Mouse (Mus musculus) frontal cortex, adult 2 months (tissue): Measurements from ENCODE around the gene Tmem143. TPM values are rescaled to one million over a fixed set of nuclear protein-coding genes. Genes with fewer than 3 reads are reported as not detected.
"Not testable (repeated sequence)": the region's sequence is repeated elsewhere in the genome, so short reads cannot be mapped to it uniquely, and the experiment has no call there.

Source experiments
- DNase-seq, 2 experiments: peaks; one replicate each; pipeline ENCODE4 v3.0.0; 2022; ENCODE audit warnings: low spot score in 1 of 2; ENCODE audit errors: extremely low spot score in 1 of 2
- polyA plus RNA-seq: library from polyadenylated mRNA; depleted of rRNA; stranded (reverse); fragments of >200 nt; gene quantifications from 2 replicates; pipeline ENCODE4 v1.2.3, GENCODE M21; 2012; rRNA removed

The Tmem143 gene
- polyA plus RNA-seq, 1 experiment: 32.5 TPM

DNA sequence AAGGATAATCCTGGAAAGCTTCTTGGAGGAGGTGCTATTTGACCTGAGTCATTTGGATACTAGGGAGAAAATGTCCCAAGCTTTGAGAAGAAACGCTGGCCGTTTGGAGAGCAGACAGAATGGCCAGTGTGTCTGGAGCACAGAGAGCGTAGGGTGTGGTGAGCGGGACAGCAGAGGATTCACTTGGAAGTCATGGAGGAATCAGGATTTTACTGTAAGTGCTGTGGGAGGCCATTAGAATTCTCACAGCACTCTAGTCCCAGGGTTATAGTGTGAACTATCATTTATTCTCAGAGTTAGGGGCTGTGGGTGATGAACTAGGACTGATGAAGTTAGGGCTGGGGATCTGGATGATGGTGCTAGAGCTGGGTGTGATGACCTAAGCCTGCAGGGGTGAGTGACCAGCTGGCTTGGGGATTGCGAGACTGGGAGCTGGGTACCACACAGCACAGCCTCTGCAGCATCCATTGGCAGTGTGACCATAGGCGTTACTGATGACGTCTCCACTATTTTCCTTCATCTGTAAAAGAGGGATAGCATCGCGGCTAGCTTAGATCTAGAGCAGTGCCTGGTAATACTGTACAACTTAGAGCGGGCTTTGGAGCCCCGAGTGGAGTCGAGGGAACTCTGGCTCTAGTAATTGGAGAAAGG, 25.3 kb downstream of the Tmem143 start:
- DNase-seq: no peak

DNA sequence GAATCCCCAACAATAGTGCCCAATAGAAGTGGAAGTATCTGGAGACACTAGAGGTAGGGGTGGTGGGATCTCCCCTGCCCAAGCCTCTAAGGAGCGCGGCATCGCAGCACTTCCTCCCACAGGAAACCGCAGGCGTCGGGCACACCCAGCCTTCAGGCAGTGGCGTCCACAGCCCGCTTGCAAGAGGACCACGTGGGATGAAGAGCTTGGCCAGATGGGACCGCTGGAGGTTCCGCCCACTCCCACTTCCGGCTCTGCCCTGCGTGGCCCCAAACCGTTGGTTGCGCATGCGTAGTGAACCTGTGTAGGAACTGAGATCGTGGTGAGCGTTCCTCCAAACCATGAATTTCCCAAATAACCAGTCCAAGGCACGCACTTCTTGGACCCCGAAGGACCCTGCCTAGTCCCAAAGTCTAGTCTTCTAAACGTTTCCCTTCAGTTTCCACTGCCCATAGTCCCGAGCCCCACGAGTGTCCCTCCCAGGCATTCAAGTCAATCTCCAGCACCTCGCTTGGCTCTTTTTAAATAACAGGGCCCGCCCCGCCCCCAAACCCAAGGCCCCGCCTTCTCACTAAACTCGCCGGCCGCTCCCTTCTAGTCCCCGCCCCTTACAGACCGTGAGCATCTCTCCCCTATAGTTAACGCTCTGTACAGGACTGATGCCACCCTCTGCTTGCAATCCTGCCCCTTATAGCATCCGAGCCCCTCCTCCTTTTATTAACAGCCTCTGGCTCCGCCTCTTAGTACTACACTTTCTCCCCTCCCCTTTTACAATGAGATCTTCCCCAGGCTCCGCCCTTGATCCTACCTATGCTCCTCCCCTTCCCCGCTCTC, 26.4 kb downstream of the Tmem143 start:
- peak; percentile 91 to 95 for DNase-seq

DNA sequence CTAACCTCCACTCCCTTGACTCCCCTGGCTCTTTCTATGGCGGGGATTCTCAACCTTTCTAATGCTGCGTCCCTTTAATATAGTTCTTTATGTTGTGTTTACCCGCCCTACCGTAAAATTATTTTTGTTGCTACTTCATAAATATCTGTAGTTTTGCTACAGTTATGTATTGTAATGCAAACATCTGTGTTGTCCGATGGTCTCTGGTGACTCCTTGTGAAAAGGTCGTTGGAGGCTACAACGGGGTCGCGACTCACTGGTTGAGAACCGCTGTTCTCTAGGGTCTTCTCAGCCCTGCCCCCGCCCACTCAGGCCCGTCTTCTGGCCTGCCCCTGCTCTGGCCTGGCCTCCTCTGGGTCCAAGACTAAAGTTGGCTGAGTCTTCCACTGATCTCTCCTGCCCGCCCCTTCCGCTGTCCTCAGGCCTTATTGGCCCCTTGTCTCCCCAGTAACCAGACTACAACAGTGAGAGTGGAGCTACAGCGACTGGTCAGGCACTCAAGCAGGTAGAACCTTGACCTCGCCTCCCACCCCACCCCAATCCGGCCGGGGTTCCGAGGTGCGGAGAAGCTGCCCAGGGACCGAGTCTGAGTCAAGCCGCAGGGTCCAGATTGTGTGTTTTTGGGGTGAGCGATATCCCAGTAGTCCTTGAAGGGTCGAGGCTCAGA, 27.2 kb downstream of the Tmem143 start, which contains the start of gene Ccdc114:
Gene Ccdc114, plus strand, starts transcription at position 311 of the 667 bp plus-strand sequence.
- DNase-seq: peak in 1 of 2 experiments; percentile 27

DNA sequence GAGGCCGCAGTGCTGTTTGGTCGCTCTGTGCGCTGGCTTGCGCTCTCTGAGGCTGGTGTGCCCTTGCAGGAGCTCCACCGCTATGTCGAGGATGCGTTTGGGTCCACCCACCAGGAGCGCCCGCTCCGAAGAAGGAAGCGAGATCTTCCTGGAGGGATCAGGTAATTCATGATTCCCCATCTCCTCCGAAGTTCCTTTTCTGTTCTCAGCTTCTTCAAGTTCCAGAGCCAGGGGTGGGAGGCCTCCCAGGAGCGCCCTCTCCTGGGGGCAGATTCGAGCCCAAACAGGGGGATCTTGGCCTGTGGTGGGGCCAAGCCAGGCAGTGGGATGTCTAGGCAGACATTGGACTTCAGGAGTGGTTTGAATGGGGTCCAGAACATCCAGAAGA, 27.7 kb downstream of the Tmem143 start:
- DNase-seq: no peak

DNA sequence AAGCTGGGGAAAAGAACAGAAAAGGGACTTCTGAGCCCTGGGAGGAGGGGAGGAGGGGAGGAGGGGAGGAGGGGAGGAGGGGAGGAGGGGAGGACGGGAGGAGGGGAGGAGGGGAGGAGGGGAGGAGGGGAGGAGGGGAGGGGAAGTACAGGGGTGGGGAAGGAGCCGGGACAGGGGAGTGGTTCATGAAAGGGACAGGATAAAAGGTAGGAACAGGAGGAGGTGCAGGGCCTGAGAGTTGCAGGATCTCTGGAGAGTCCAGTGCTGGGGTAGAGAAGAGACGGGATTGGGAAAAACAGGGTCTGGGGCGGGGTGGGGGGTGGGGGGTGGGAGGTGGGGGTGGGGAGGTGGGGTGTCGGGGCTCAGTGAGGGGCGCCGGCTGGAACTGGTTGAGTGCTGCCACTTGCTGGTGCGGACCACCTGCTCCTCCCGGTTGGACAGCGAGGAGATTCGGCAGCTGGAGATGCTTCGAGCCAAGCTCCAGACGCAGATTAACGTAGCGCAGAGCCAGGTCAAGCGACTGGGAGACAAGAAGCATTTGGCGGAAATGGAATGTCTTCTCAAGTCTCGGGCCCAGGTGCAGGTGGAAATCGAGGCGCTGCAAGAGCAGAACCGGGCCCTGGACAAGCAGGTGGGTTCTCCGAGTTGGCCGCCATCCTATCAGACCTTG, 32.0 kb downstream of the Tmem143 start:
- DNase-seq: no peak

GRCm38 (mm10) chr7:45929688-45930087, 32.9 kb downstream of the Tmem143 start:
- no peak for DNase-seq

DNA sequence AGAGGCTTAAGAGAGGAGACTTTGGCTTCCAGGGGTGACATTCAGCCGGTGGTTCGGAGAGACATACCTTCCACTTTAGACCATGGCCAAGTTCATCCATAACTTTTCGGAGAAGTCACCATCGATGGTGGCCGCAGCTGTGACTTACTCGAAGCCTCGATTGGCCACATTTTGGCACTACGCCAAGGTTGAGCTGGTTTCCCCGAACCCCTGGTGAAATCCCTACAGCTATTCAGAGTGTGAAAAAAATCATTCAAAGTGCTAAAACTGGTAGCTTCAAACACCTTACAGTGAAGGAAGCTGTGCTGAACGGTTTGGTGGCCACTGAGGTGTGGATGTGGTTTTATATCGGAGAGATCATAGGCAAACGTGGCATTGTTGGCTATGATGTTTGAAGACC, 37.0 kb downstream of the Tmem143 start:
- not testable (repeated sequence) for DNase-seq

GRCm38 (mm10) chr7:45935114-45935513, 38.4 kb downstream of the Tmem143 start:
- peak in 1 of 2 experiments; percentile 76 for DNase-seq

DNA sequence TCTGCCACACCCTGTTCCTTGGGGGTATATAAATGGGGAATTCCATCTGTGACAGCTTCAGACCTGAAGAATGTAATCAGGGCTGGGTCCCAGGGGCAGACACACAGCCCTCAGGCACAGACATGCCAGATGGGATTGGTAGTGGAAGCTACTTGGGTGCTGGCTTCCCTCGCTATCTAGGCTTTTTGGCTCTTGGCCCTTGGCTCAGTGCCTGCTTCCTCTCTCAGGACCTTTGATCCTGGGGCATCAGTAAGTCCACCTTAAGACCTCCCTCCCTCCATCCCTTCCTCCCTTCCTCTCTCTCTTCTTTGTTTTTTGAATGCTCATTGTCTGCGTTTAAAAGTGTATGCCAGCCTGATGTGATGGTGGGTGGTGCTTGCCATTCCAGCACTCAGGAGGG, 43.1 kb downstream of the Tmem143 start:
- no peak for DNase-seq

- no peak for DNase-seq
Observed at GRCm38 (mm10) chr7:45941986-45942385, 45.2 kb downstream of the Tmem143 start.

GRCm38 (mm10) chr7:45943280-45943679, 46.5 kb downstream of the Tmem143 start:
- not testable (repeated sequence) for DNase-seq

- DNase-seq: peak in 1 of 2 experiments; percentile 36
Observed at GRCm38 (mm10) chr7:45949061-45949460, 52.3 kb downstream of the Tmem143 start.

GRCm38 (mm10) chr7:45956611-45957010, 59.9 kb downstream of the Tmem143 start:
- no peak for DNase-seq

Other genes starting within 250 kb of the Tmem143 start
- gene Fut2, start 230.5 kb upstream of the Tmem143 start, polyA plus RNA-seq: 0.13 and 0.16 TPM in 2 replicates
- gene Ntn5, start 212.9 kb upstream of the Tmem143 start, polyA plus RNA-seq: 1.7 and 4.7 TPM in 2 replicates
- gene Sec1, start 202.5 kb upstream of the Tmem143 start, polyA plus RNA-seq: 1.4 TPM in 2 replicates
- gene Car11, start 197.1 kb upstream of the Tmem143 start, polyA plus RNA-seq: 283 and 318 TPM in 2 replicates
- gene Dbp, start 191.9 kb upstream of the Tmem143 start, polyA plus RNA-seq: 208 and 221 TPM in 2 replicates
- 280 and 304 TPM in 2 replicates for gene Rpl18, start 181.5 kb upstream of the Tmem143 start, polyA plus RNA-seq
- 22.4 and 23.3 TPM in 2 replicates for gene Sphk2, start 178.9 kb upstream of the Tmem143 start, polyA plus RNA-seq
- gene Fam83e, start 175.7 kb upstream of the Tmem143 start, polyA plus RNA-seq: 0.18 and 0.21 TPM in 2 replicates
- gene Spaca4, start 171.1 kb upstream of the Tmem143 start, polyA plus RNA-seq: not detected in 2 replicates
- gene Lmtk3, start 113.2 kb upstream of the Tmem143 start, polyA plus RNA-seq: 170 and 198 TPM in 2 replicates
- gene Sult2b1, start 112.3 kb upstream of the Tmem143 start, polyA plus RNA-seq: 15.2 and 17.7 TPM in 2 replicates
- 158 and 167 TPM in 2 replicates for gene Cyth2, start 82.4 kb upstream of the Tmem143 start, polyA plus RNA-seq
- gene Kcnj14, start 72.2 kb upstream of the Tmem143 start, polyA plus RNA-seq: 2.1 and 2.6 TPM in 2 replicates
- 17.9 TPM in 2 replicates for gene Grwd1, start 66.0 kb upstream of the Tmem143 start, polyA plus RNA-seq
- 95.1 and 121 TPM in 2 replicates for gene Kdelr1, start 24.2 kb upstream of the Tmem143 start, polyA plus RNA-seq
- gene Grin2d, start 18.6 kb upstream of the Tmem143 start, polyA plus RNA-seq: 15.5 and 17.7 TPM in 2 replicates
- gene Syngr4, start 227 bp upstream of the Tmem143 start, polyA plus RNA-seq: 0.15 TPM in 1 of 2 replicates, not detected in the other
- gene Emp3, start 24.5 kb downstream of the Tmem143 start, polyA plus RNA-seq: 15.1 and 15.2 TPM in 2 replicates
- gene Ccdc114, start 27.1 kb downstream of the Tmem143 start, polyA plus RNA-seq: 5.1 and 5.3 TPM in 2 replicates
- gene Abcc6, start 133.4 kb downstream of the Tmem143 start, polyA plus RNA-seq: 2.4 and 3.8 TPM in 2 replicates
- gene Nomo1, start 136.8 kb downstream of the Tmem143 start, polyA plus RNA-seq: 68.3 and 74.8 TPM in 2 replicates
- 31.1 and 34.2 TPM in 2 replicates for gene Kcnj11, start 203.8 kb downstream of the Tmem143 start, polyA plus RNA-seq